Mouse (Mus musculus): ENCODE data around the gene Crim1.

DNA sequence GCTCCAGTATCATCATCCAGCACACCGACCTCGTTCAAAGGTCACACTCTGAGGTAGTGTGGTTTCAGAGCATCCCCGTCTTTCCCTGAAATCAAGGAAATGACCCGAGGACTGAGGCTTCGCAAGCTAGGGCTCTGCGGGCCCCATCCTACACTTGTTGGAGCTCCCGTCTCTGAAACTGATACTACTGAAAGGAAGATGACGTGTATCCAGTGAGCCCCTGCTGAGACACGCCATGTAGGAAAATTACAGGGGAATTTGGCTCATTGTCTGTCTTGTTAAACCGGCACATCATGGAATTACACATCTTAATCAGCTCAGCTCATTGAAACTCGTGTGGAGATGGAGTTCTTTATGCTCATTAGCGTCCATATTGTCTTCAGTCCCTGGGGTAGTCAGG, 79.1 kb downstream of the Crim1 start:
- TF ChIP-seq TAL1 (IDR thresholded peaks at IDR 0.05; ENCODE audit: low read length) (no peak), GATA1 (IDR thresholded peaks at IDR 0.05; ENCODE audit: low read length) (no peak)

Measured in erythroblast, embryonic 14.5 days (primary cell).